ENCODE assay signal across 10 mouse cellular contexts in the genomic region with DNA sequence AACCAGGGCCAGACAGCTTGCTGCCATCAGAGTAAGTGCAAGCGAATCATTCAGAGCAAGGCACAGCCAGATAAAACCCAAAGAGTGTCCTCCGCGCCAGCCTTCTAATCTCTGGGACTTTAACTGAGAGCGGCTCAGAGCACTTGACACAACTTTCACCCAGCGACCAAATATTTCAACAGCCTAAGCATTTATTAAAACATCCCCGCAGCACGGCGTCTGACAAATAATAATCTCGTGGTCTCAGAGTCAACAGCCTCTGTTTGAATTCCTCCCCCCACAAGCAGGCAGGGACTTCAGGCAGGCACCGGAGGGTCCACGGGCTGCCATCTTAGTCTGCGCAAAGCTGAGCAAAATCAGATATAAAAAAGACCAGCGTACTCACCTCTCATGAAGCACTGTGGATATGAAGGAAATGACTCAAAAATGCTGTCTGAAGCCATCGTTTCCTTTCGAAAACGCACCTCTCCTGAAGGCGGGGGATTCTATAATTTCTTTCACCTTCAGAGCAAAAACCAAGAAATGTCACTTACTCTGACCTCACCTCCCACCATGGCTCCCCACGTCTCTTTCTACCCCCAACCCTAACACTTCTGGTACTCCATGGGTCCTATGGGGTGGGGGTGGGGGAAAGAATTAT. TPM values are rescaled to one million over a fixed set of nuclear protein-coding genes. Genes with fewer than 3 reads are reported as not detected.
DNase-seq lines count a peak whose midpoint lies in the region; ATAC-seq and TF ChIP-seq lines count a peak whose summit lies in the region.
"Had no signal": no experiment of that assay in that cellular context is flagged by ENCODE, and none has a peak within 500 bp of the region (broad histone marks: within the 10 kb centered on the region; RNA-seq: fewer than 3 reads in every experiment).

No protein-coding gene starts in this region.

- intact Hi-C loops in left cerebral cortex, postnatal 25 days (cut with DNase I): no loop called here

- H3K27me3 ChIP-seq in heart, embryonic 13.5 days (replicated peaks): peaks cover 92% of the 10 kb centered on the region
- H3K27me3 ChIP-seq in G1E (ENCODE audit: insufficient read depth, low read length): peaks cover 3% of the 10 kb centered on the region; the same call in 1 of the 2 replicates
- H3K27me3 ChIP-seq in liver, adult 2 months (ENCODE audit: control insufficient read depth, insufficient read depth, low read length): 0 out of 2 replicates have a peak, but pooled peaks cover under 1% of the 10 kb centered on the region

- no peaks in the 10 kb centered on the region for H3K79me2 ChIP-seq in liver, adult 2 months (ENCODE audit: control insufficient read depth, insufficient read depth, low read length)

- H3K27ac ChIP-seq in heart, embryonic 13.5 days (replicated peaks): no peak overlapping the region
- peak overlapping the region; percentile 5 for H3K27ac ChIP-seq in liver, adult 2 months (replicated peaks; ENCODE audit: insufficient read depth, low read depth, low read length)

- TF ChIP-seq CTCF in G1E (IDR thresholded peaks at IDR 0.05; ENCODE audit: low read depth, low read length): no peak
- no peak for TF ChIP-seq CTCF in liver, adult 2 months (IDR thresholded peaks at IDR 0.05; ENCODE audit: low read depth, low read length)

- TF ChIP-seq POLR2A in liver, adult 2 months (IDR thresholded peaks at IDR 0.05; ENCODE audit: extremely low read depth, insufficient read depth, low read length): no peak

- H3K4me1 ChIP-seq in heart, embryonic 13.5 days: peaks cover 34% of the 10 kb centered on the region
- H3K4me1 ChIP-seq in G1E (ENCODE audit: insufficient read depth, low read depth, low read length): peaks cover 71% of the 10 kb centered on the region
- no peaks in the 10 kb centered on the region for H3K4me1 ChIP-seq in liver, adult 2 months (ENCODE audit: control insufficient read depth, insufficient read depth, low read length)

- H3K36me3 ChIP-seq in heart, embryonic 13.5 days: no peaks in the 10 kb centered on the region
- H3K36me3 ChIP-seq in G1E (replicated peaks): peaks cover 34% of the 10 kb centered on the region
- no peaks in the 10 kb centered on the region for H3K36me3 ChIP-seq in liver, adult 2 months (ENCODE audit: control insufficient read depth, insufficient read depth, low read length)

- H3K9ac ChIP-seq in heart, embryonic 13.5 days: peak overlapping the region; percentile 13
- no peak overlapping the region for H3K9ac ChIP-seq in liver, adult 2 months (ENCODE audit: low read depth, low read length)

- no peak for DNase-seq in heart, postnatal 4 days
- no peak for DNase-seq in G1E (ENCODE audit: low spot score)
- DNase-seq in liver, adult 2 months (ENCODE audit: extremely low read depth, low read depth, low spot score): no peak
- peak; percentile 46 for DNase-seq in spleen, adult 12 weeks (ENCODE audit: low spot score)
- no peak for DNase-seq in kidney, postnatal 14 days
- no peak for DNase-seq in cerebellum, postnatal 14 days
- DNase-seq in left cerebral cortex, postnatal 25 days (ENCODE audit: low spot score in 2 of 2): no peak
- DNase-seq: adrenal gland, adult 8-10 months; right cerebral cortex, postnatal 4 days had no signal

- H3K4me2 ChIP-seq in heart, embryonic 13.5 days: peak overlapping the region; percentile 22; the same call in 1 of the 2 replicates

- peak overlapping the region; percentile 22 for H3K4me3 ChIP-seq in heart, embryonic 13.5 days
- H3K4me3 ChIP-seq in G1E (ENCODE audit: low read depth, low read length): peak overlapping the region; percentile 78
- H3K4me3 ChIP-seq in liver, adult 2 months (ENCODE audit: insufficient read depth, low read depth, low read length): peak overlapping the region; percentile 13

- H3K9me3 ChIP-seq in heart, embryonic 13.5 days: no peaks in the 10 kb centered on the region
- no peaks in the 10 kb centered on the region for H3K9me3 ChIP-seq in G1E (replicated peaks)

- WGBS in heart, embryonic 13.5 days: 67% methylated on average over 18 of the region's 18 CpGs
- WGBS in liver, adult 2 months: 67% methylated on average over 18 of the region's 18 CpGs

- ATAC-seq in heart, embryonic 13.5 days (ENCODE audit: extremely low read depth, insufficient number of reproducible peaks, low FRiP score, low TSS enrichment): no peak
- ATAC-seq in G1E (ENCODE audit: extremely low read depth, insufficient number of reproducible peaks, low FRiP score, poor library complexity, severe bottlenecking): no peak

RNA-seq across cellular contexts. Expression of gene Runx1, which starts 0.6 kb away (rescaled TPM):
- 1.1 TPM in 2 replicates for polyA plus RNA-seq in heart, embryonic 13.5 days (2015; fragmentation: Nextera tagmentation; extraction: Ambion mirVana)
- 1 to 10 TPM; 1.8 to 1.9 TPM for total RNA-seq in heart, postnatal 4 days (2021)
- 208 and 213 TPM in 2 replicates for total RNA-seq in G1E (2014; fragmentation: Nextera tagmentation)
- 32.7 and 36.1 TPM in 2 replicates for total RNA-seq in G1E (2017)
- polyA plus RNA-seq in G1E (2012): 158 and 168 TPM in 2 replicates
- total RNA-seq in liver, adult 2 months (2014; rRNA removed): 0.74 and 0.94 TPM in 2 replicates
- 0.20 and 0.55 TPM in 2 replicates for polyA plus RNA-seq in liver, adult 2 months (2012; rRNA removed)
- 1 to 10 TPM; 1.5 to 2.3 TPM for total RNA-seq in left cerebral cortex, postnatal 25 days (2021)

Comparison
In these comparisons a context has a peak if more than half of its experiments do, and no peak if none do; other contexts are left out.
1. H3K4me3 ChIP-seq: peak in every context shown above with its lines; median percentile 78 in G1E; 22 in heart, embryonic 13.5 days; 13 in liver, adult 2 months.
2. RNA of gene Runx1, which starts 0.6 kb away (total RNA-seq): 32.7 to 213 TPM in G1E; 1.5 to 2.3 TPM in left cerebral cortex, postnatal 25 days, 1.8 to 1.9 TPM in heart, postnatal 4 days and 0.74 to 0.94 TPM in liver, adult 2 months; every median in the first group is over 10 times any median in the second.